In the genomic region with DNA sequence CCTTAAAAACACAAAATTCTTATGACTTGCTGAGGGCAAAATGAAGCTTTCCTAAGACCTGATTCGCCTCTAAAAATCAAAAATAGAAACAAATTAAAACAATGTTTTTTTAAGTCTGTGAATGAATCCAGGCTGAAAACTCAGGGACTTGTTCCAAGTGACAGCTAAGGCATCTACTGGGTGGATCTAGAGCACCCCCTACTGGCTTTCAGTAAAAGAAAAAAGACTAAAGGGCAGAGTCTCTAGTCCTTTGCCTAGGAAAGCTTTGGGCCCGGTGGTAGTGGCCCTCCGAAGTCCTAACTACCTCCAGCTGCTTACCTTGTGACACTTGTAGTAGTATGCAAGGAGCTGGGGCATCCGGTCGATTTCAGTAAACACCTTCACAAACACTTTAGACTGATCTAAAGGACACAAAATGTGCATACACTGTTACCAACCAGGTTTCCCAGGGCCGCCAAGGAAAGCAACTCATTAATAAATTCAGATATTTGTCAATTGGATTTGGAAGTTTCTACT, we compare ENCODE assay signal across 9 mouse cellular contexts. TPM values are rescaled to one million over a fixed set of nuclear protein-coding genes. Genes with fewer than 3 reads are reported as not detected.
DNase-seq lines count a peak whose midpoint lies in the region; ATAC-seq and TF ChIP-seq lines count a peak whose summit lies in the region.
"Had no signal": no experiment of that assay in that cellular context is flagged by ENCODE, and none has a peak within 500 bp of the region (broad histone marks: within the 10 kb centered on the region; RNA-seq: fewer than 3 reads in every experiment).

No protein-coding gene starts in this region.

- H3K9ac ChIP-seq in liver, adult 2 months (ENCODE audit: low read depth, low read length): no peak overlapping the region
- H3K9ac ChIP-seq in liver, embryonic 12.5 days: no peak overlapping the region
- no peak overlapping the region for H3K9ac ChIP-seq in kidney, postnatal 0 days (ENCODE audit: low read depth, low read length)
- no peak overlapping the region for H3K9ac ChIP-seq in forebrain, embryonic 15.5 days (replicated peaks)
- H3K9ac ChIP-seq: liver, embryonic 13.5 days had no signal

- TF ChIP-seq POLR2A in liver, adult 2 months (IDR thresholded peaks at IDR 0.05; ENCODE audit: extremely low read depth, insufficient read depth, low read length): no peak

- 78% methylated on average over 6 of the region's 6 CpGs for WGBS in liver, adult 2 months
- WGBS in liver, embryonic 12.5 days (ENCODE audit: insufficient replicate concordance): 63% methylated on average over 6 of the region's 6 CpGs
- 65% methylated on average over 6 of the region's 6 CpGs for WGBS in kidney, postnatal 0 days
- 69% methylated on average over 6 of the region's 6 CpGs for WGBS in forebrain, embryonic 15.5 days

- H3K4me3 ChIP-seq in liver, adult 2 months (ENCODE audit: insufficient read depth, low read depth, low read length): no peak overlapping the region
- H3K4me3 ChIP-seq in liver, embryonic 12.5 days: no peak overlapping the region
- no peak overlapping the region for H3K4me3 ChIP-seq in kidney, postnatal 0 days (replicated peaks; ENCODE audit: low read depth, low read length)
- no peak overlapping the region for H3K4me3 ChIP-seq in forebrain, embryonic 15.5 days
- H3K4me3 ChIP-seq: erythroblast, embryonic 14.5 days; liver, embryonic 13.5 days had no signal

- POLR2A ChIA-PET in Patski (lab: Charles Lee): interaction anchor here (0.6 to 1.3 kb wide), 2 partner anchors 16 to 230 kb away, joined by 3 to 10 read pairs; a partner anchor contains a TSS

- H3K4me2 ChIP-seq in liver, embryonic 12.5 days: no peak overlapping the region
- no peak overlapping the region for H3K4me2 ChIP-seq in kidney, postnatal 0 days (ENCODE audit: low read length)
- H3K4me2 ChIP-seq in forebrain, embryonic 15.5 days (replicated peaks): no peak overlapping the region
- H3K4me2 ChIP-seq: liver, embryonic 13.5 days had no signal

- CTCF ChIA-PET in Patski (lab: Charles Lee): interaction anchor here (0.7 to 5.1 kb wide), 29 partner anchors 9 to 282 kb away, joined by 3 to 101 read pairs (median 5); a partner anchor contains a TSS

- in situ Hi-C loops in Patski (cut with MboI; ENCODE audit: low pct_unique_long_range_greater_than_20kb): no loop called here

- no peak for ATAC-seq in liver, embryonic 12.5 days
- ATAC-seq in Patski: peak; percentile 62
- ATAC-seq in kidney, postnatal 0 days (replicated peaks; ENCODE audit: low FRiP score, low read depth): no peak
- ATAC-seq in megakaryocyte progenitor cell, adult 5-6 weeks (replicated peaks; ENCODE audit: poor library complexity): peak; percentile 55
- ATAC-seq in forebrain, embryonic 15.5 days (replicated peaks): no peak

- 0 out of 2 replicates have a peak, but pooled peaks have one; percentile 15 for TF ChIP-seq CTCF in liver, adult 2 months (IDR thresholded peaks at IDR 0.05; ENCODE audit: low read depth, low read length)
- TF ChIP-seq CTCF in Patski (IDR thresholded peaks at IDR 0.05): peak; percentile 80
- TF ChIP-seq CTCF in kidney, postnatal 0 days (IDR thresholded peaks at IDR 0.05; ENCODE audit: low read depth): peak; percentile 83

- peak; percentile 37 for DNase-seq in liver, adult 2 months (ENCODE audit: extremely low read depth, low read depth, low spot score)
- no peak for DNase-seq in Patski (ENCODE audit: low read depth, low spot score)
- DNase-seq in cerebellum, adult 9-11 months: peak; percentile 71
- peak; percentile 78 for DNase-seq in kidney, postnatal 0 days (ENCODE audit: low spot score)
- DNase-seq: liver, embryonic 13.5 days had no signal

- 0 out of 2 replicates have a peak, but pooled peaks cover 4% of the 10 kb centered on the region for H3K9me3 ChIP-seq in liver, embryonic 12.5 days (replicated peaks)
- no peaks in the 10 kb centered on the region for H3K9me3 ChIP-seq in kidney, postnatal 0 days (replicated peaks; ENCODE audit: low read length)
- H3K9me3 ChIP-seq in forebrain, embryonic 15.5 days: no peaks in the 10 kb centered on the region
- H3K9me3 ChIP-seq: liver, embryonic 13.5 days had no signal

- H3K4me1 ChIP-seq in liver, adult 2 months (ENCODE audit: control insufficient read depth, insufficient read depth, low read length): no peaks in the 10 kb centered on the region
- peaks cover 20% of the 10 kb centered on the region for H3K4me1 ChIP-seq in liver, embryonic 12.5 days
- H3K4me1 ChIP-seq in kidney, postnatal 0 days (replicated peaks; ENCODE audit: insufficient read depth, low read length): no peaks in the 10 kb centered on the region
- no peaks in the 10 kb centered on the region for H3K4me1 ChIP-seq in forebrain, embryonic 15.5 days

- H3K36me3 ChIP-seq in liver, adult 2 months (ENCODE audit: control insufficient read depth, insufficient read depth, low read length): peaks cover 19% of the 10 kb centered on the region; the same call in 1 of the 2 replicates
- peaks cover 55% of the 10 kb centered on the region for H3K36me3 ChIP-seq in liver, embryonic 12.5 days
- peaks cover 23% of the 10 kb centered on the region; the same call in 1 of the 2 replicates for H3K36me3 ChIP-seq in kidney, postnatal 0 days (ENCODE audit: insufficient read depth, low read length)
- 0 out of 2 replicates have a peak, but pooled peaks cover 7% of the 10 kb centered on the region for H3K36me3 ChIP-seq in forebrain, embryonic 15.5 days

- no peaks in the 10 kb centered on the region for H3K79me2 ChIP-seq in liver, adult 2 months (ENCODE audit: control insufficient read depth, insufficient read depth, low read length)

- no peak overlapping the region for H3K27ac ChIP-seq in liver, adult 2 months (replicated peaks; ENCODE audit: insufficient read depth, low read depth, low read length)
- no peak overlapping the region for H3K27ac ChIP-seq in liver, embryonic 12.5 days
- H3K27ac ChIP-seq in kidney, postnatal 0 days: no peak overlapping the region
- no peak overlapping the region for H3K27ac ChIP-seq in forebrain, embryonic 15.5 days (replicated peaks)
- H3K27ac ChIP-seq: liver, embryonic 13.5 days had no signal

- no peaks in the 10 kb centered on the region for H3K27me3 ChIP-seq in liver, adult 2 months (ENCODE audit: control insufficient read depth, insufficient read depth, low read length)
- no peaks in the 10 kb centered on the region for H3K27me3 ChIP-seq in liver, embryonic 12.5 days (replicated peaks)
- no peaks in the 10 kb centered on the region for H3K27me3 ChIP-seq in Patski
- no peaks in the 10 kb centered on the region for H3K27me3 ChIP-seq in kidney, postnatal 0 days (ENCODE audit: insufficient read depth, low read length)
- H3K27me3 ChIP-seq in forebrain, embryonic 15.5 days: no peaks in the 10 kb centered on the region
- H3K27me3 ChIP-seq: liver, embryonic 13.5 days had no signal

RNA-seq across cellular contexts. Expression of a gene that starts 17.6 kb away (rescaled TPM):
- total RNA-seq in liver, adult 2 months (2014; rRNA removed): 15.4 and 17.8 TPM in 2 replicates
- 15.6 and 17.6 TPM in 2 replicates for polyA plus RNA-seq in liver, adult 2 months (2012; rRNA removed)
- 15.1 and 16.7 TPM in 2 replicates for polyA plus RNA-seq in liver, embryonic 12.5 days (2016; fragmentation: Nextera tagmentation; extraction: Ambion mirVana)
- polyA plus RNA-seq in Patski (2021): 48.9 TPM
- 11.6 and 14.8 TPM in 2 replicates for polyA plus RNA-seq in kidney, postnatal 0 days (2015; fragmentation: Nextera tagmentation; extraction: Ambion mirVana)
- 15.1 and 17.9 TPM in 2 replicates for total RNA-seq in megakaryocyte progenitor cell, adult 5-6 weeks (2015)
- 16.7 and 19.2 TPM in 2 replicates for total RNA-seq in megakaryocyte progenitor cell, adult 5-6 weeks (2017)
- polyA plus RNA-seq in forebrain, embryonic 15.5 days (2015; fragmentation: Nextera tagmentation; extraction: Ambion mirVana): 21.4 and 22.1 TPM in 2 replicates

RNA-seq across cellular contexts. Expression of a gene that starts 57.1 kb away (rescaled TPM):
- total RNA-seq in liver, adult 2 months (2014; rRNA removed): 6.8 and 7.7 TPM in 2 replicates
- polyA plus RNA-seq in liver, adult 2 months (2012; rRNA removed): 13.5 and 15.5 TPM in 2 replicates
- polyA plus RNA-seq in liver, embryonic 12.5 days (2016; fragmentation: Nextera tagmentation; extraction: Ambion mirVana): 65.3 and 68.4 TPM in 2 replicates
- polyA plus RNA-seq in Patski (2021): 37.6 TPM
- polyA plus RNA-seq in kidney, postnatal 0 days (2015; fragmentation: Nextera tagmentation; extraction: Ambion mirVana): 55.5 and 61.1 TPM in 2 replicates
- 17.1 and 20.0 TPM in 2 replicates for total RNA-seq in megakaryocyte progenitor cell, adult 5-6 weeks (2015)
- total RNA-seq in megakaryocyte progenitor cell, adult 5-6 weeks (2017): 19.7 and 21.4 TPM in 2 replicates
- polyA plus RNA-seq in forebrain, embryonic 15.5 days (2015; fragmentation: Nextera tagmentation; extraction: Ambion mirVana): 66.7 and 69.4 TPM in 2 replicates

Comparison
In these comparisons a context has a peak if more than half of its experiments do, and no peak if none do; other contexts are left out.
1. CTCF ChIP-seq: peak in every context shown above with its lines; median percentile 83 in kidney, postnatal 0 days; 80 in Patski; 15 in liver, adult 2 months.
2. ATAC-seq: peak in Patski (single experiment) and megakaryocyte progenitor cell, adult 5-6 weeks (single experiment); none in liver, embryonic 12.5 days (single experiment), kidney, postnatal 0 days (single experiment) and forebrain, embryonic 15.5 days (single experiment).